In the genomic region with DNA sequence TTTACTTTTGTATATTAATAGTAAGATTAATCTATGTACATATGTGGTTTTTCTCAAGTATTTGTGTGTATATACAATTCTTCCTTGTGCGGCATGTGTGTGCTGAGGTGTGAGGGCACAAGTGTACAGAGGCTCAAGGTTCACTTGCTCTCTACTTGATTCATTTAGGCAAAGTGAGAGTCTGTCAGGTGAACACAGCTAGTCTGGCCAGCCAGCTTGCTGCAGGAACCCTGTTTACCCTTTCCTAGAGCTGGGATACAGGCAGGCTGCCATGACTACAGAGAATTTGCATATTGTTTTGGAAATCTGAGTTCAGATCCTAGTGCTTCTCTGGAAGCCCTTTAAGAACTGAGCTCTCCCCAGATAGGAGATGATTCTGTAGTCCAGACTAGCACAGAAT, we compare ENCODE assay signal across 12 mouse cellular contexts.
"Had no signal": no experiment of that assay in that cellular context is flagged by ENCODE, and none has a peak within 500 bp of the region (broad histone marks: within the 10 kb centered on the region; RNA-seq: fewer than 3 reads in every experiment).

No protein-coding gene starts in this region.

- H3K4me2 ChIP-seq: liver, embryonic 15.5 days; lung, embryonic 15.5 days; midbrain, embryonic 11.5 days; midbrain, embryonic 15.5 days; neural tube, embryonic 12.5 days had no signal

- H3K27ac ChIP-seq: hindbrain, postnatal 0 days; liver, embryonic 15.5 days; lung, embryonic 15.5 days; macrophage; midbrain, embryonic 15.5 days; neural tube, embryonic 12.5 days had no signal

- H3K36me3 ChIP-seq: liver, embryonic 15.5 days; lung, embryonic 15.5 days; midbrain, embryonic 15.5 days; neural tube, embryonic 12.5 days had no signal

- H3K9me3 ChIP-seq: liver, embryonic 15.5 days; lung, embryonic 15.5 days; megakaryocyte, embryonic 14.5 days; midbrain, embryonic 15.5 days; neural tube, embryonic 12.5 days had no signal

- DNase-seq: left cerebral cortex, postnatal 4 days; lung, postnatal 14 days; thymus, adult 18-20 months; thymus, postnatal 14 days had no signal

- H3K4me3 ChIP-seq: liver, embryonic 15.5 days; lung, embryonic 15.5 days; megakaryocyte, embryonic 14.5 days; midbrain, embryonic 15.5 days; neural tube, embryonic 12.5 days had no signal

- ATAC-seq: hindbrain, postnatal 0 days; midbrain, embryonic 15.5 days had no signal

- H3K27me3 ChIP-seq: liver, embryonic 15.5 days; lung, embryonic 15.5 days; megakaryocyte, embryonic 14.5 days; midbrain, embryonic 15.5 days; neural tube, embryonic 12.5 days had no signal

- H3K9ac ChIP-seq: liver, embryonic 15.5 days; lung, embryonic 15.5 days; midbrain, embryonic 15.5 days; neural tube, embryonic 12.5 days had no signal
